Mouse (Mus musculus) ES-Bruce4 (cell line): ENCODE results near the gene Fam209. TPM values are rescaled to one million over a fixed set of nuclear protein-coding genes. Genes with fewer than 3 reads are reported as not detected.

Experiments used
- H3K27ac ChIP-seq: 2 replicates; pipeline ENCODE4 v1.5.1; 2012; ENCODE audit warnings: low read length, inconsistent platforms; ENCODE audit not compliant: insufficient read depth
- H3K27me3 ChIP-seq: 2 replicates; pipeline ENCODE4 v1.6.1; 2012; ENCODE audit warnings: mild to moderate bottlenecking, low read length, inconsistent platforms; ENCODE audit not compliant: control insufficient read depth, poor library complexity, insufficient read depth, severe bottlenecking
- H3K36me3 ChIP-seq: 2 replicates; pipeline ENCODE4 v1.6.1; 2012; ENCODE audit warnings: inconsistent platforms, mild to moderate bottlenecking, low read length, moderate library complexity; ENCODE audit not compliant: control insufficient read depth, poor library complexity, insufficient read depth, severe bottlenecking
- H3K4me1 ChIP-seq: one replicate; pipeline ENCODE4 v1.8.1; 2011; ENCODE audit warnings: low read length; ENCODE audit not compliant: control insufficient read depth, insufficient read depth
- H3K4me3 ChIP-seq: 2 replicates; pipeline ENCODE4 v1.5.1; 2011; ENCODE audit warnings: low read depth, mild to moderate bottlenecking, low read length
- H3K9ac ChIP-seq: 2 replicates; pipeline ENCODE4 v1.6.1; 2012; ENCODE audit warnings: low read depth, mild to moderate bottlenecking, inconsistent platforms; ENCODE audit not compliant: poor library complexity, severe bottlenecking
- H3K9me3 ChIP-seq: replicated peaks from 2 replicates; pipeline ENCODE4 v1.6.1; 2012; ENCODE audit warnings: mild to moderate bottlenecking, low read length, inconsistent platforms; ENCODE audit not compliant: control insufficient read depth, poor library complexity, insufficient read depth, severe bottlenecking
- CTCF ChIP-seq: IDR thresholded peaks from one replicate; pipeline ENCODE4 v1.8.1; 2011; ENCODE audit warnings: low read depth, low read length
- EP300 ChIP-seq: IDR thresholded peaks from 2 replicates; pipeline ENCODE4 v1.6.1; 2011; ENCODE audit warnings: low read depth, low read length; ENCODE audit not compliant: insufficient read depth
- POLR2A ChIP-seq: IDR thresholded peaks from one replicate; pipeline ENCODE4 v1.8.1; 2011; ENCODE audit warnings: low read length; ENCODE audit not compliant: insufficient read depth
- polyA plus RNA-seq: library from polyadenylated mRNA; stranded (reverse); fragments of >200 nt; gene quantifications from 2 replicates; pipeline ENCODE4 v1.2.4, GENCODE M21; 2011; ENCODE audit warnings: low read depth; ENCODE audit not compliant: missing spikeins, insufficient read depth, insufficient read length

Fam209 gene
- polyA plus RNA-seq, 1 experiment = 0.88 TPM

- peak overlapping the region; percentile 24 for H3K27ac ChIP-seq
- no peak for TF ChIP-seq CTCF
- TF ChIP-seq EP300 = 0 out of 2 replicates have a peak, but pooled peaks have one; percentile 30
- no peak overlapping the region for H3K9ac ChIP-seq
- no peaks in the 10 kb centered on the region for H3K9me3 ChIP-seq
- H3K27me3 ChIP-seq = no peaks in the 10 kb centered on the region
- no peaks in the 10 kb centered on the region for H3K36me3 ChIP-seq
- peaks cover 14% of the 10 kb centered on the region for H3K4me1 ChIP-seq
- no peak overlapping the region for H3K4me3 ChIP-seq
Measured at GRCm38 (mm10) chr2:172481654-172482385, 9.5 kb downstream of the Fam209 start.

GRCm38 (mm10) chr2:172483766-172484413 is 11.6 kb downstream of the Fam209 start:
- peak overlapping the region; percentile 29; the same call in 1 of the 2 replicates for H3K27ac ChIP-seq
- no peak overlapping the region for H3K4me3 ChIP-seq
- H3K36me3 ChIP-seq = no peaks in the 10 kb centered on the region
- TF ChIP-seq POLR2A (no peak), CTCF (no peak), EP300 (no peak)
- H3K9ac ChIP-seq = no peak overlapping the region
- no peaks in the 10 kb centered on the region for H3K27me3 ChIP-seq
- H3K9me3 ChIP-seq = no peaks in the 10 kb centered on the region
- peaks cover 14% of the 10 kb centered on the region for H3K4me1 ChIP-seq

- H3K9ac ChIP-seq = no peak overlapping the region
- H3K27ac ChIP-seq = 0 out of 2 replicates have a peak overlapping the region, but pooled peaks have one; percentile 3
- no peaks in the 10 kb centered on the region for H3K9me3 ChIP-seq
- TF ChIP-seq CTCF = no peak
- TF ChIP-seq EP300 = peak; percentile 94
- no peak overlapping the region for H3K4me3 ChIP-seq
- H3K27me3 ChIP-seq = no peaks in the 10 kb centered on the region
- H3K4me1 ChIP-seq = peaks cover 12% of the 10 kb centered on the region
- H3K36me3 ChIP-seq = no peaks in the 10 kb centered on the region
Measured at GRCm38 (mm10) chr2:172484696-172485370, 12.5 kb downstream of the Fam209 start.

- TF ChIP-seq CTCF = no peak
- TF ChIP-seq EP300 = no peak
- TF ChIP-seq POLR2A = no peak
- H3K4me1 ChIP-seq = peaks cover 11% of the 10 kb centered on the region
- H3K36me3 ChIP-seq = no peaks in the 10 kb centered on the region
- no peaks in the 10 kb centered on the region for H3K27me3 ChIP-seq
- H3K27ac ChIP-seq = no peak overlapping the region
- no peak overlapping the region for H3K4me3 ChIP-seq
- H3K9me3 ChIP-seq = no peaks in the 10 kb centered on the region
- no peak overlapping the region for H3K9ac ChIP-seq
Measured at GRCm38 (mm10) chr2:172496736-172497345, 24.5 kb downstream of the Fam209 start.

- H3K36me3 ChIP-seq = no peaks in the 10 kb centered on the region
- H3K4me3 ChIP-seq = no peak overlapping the region
- H3K27ac ChIP-seq = peak overlapping the region; percentile 89
- H3K9me3 ChIP-seq = no peaks in the 10 kb centered on the region
- TF ChIP-seq EP300 = peak; percentile 67; the same call in 1 of the 2 replicates
- no peak for TF ChIP-seq CTCF
- no peak overlapping the region for H3K9ac ChIP-seq
- no peaks in the 10 kb centered on the region for H3K27me3 ChIP-seq
- peaks cover 11% of the 10 kb centered on the region for H3K4me1 ChIP-seq
Measured at GRCm38 (mm10) chr2:172498823-172499222, 26.5 kb downstream of the Fam209 start.
